Mouse (Mus musculus): ENCODE data around the gene E130308A19Rik.

DNA sequence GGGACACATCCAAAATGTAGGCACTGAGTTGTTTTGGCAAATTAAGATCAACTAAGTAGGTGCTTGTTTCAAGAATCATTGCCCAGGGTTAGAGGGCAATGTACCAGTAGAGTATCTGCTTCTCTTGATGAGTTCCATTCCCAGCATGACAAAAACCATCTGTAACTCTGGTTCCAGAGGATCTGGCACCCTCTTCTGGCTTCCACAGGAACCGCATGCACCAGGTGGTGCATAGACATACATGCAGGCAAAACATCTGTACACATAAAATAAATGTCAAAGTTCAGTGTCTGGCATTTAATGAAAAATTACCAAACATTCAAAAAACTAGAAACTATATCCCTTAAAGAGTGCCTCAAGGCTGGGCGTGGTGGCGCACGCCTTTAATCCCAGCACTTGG is 113.3 kb downstream of the E130308A19Rik start:
- peak; percentile 53 for TF ChIP-seq CTCF (IDR thresholded peaks at IDR 0.05)
- no peak for TF ChIP-seq EP300 (IDR thresholded peaks at IDR 0.05)
